Mouse (Mus musculus) ES-E14 (cell line): ENCODE measurements around the gene Sertad1. TPM values are rescaled to one million over a fixed set of nuclear protein-coding genes. Genes with fewer than 3 reads are reported as not detected.

Experiments used
- DNase-seq: peaks from one replicate; pipeline ENCODE4 v3.0.0-alpha.2; 2013; ENCODE audit warnings: low read depth, low spot score
- H3K27ac ChIP-seq: 2 replicates; pipeline ENCODE4 v1.5.1; 2012; ENCODE audit warnings: low read depth, mild to moderate bottlenecking, low read length, moderate library complexity, mixed read lengths; ENCODE audit not compliant: poor library complexity, insufficient read depth, severe bottlenecking
- H3K36me3 ChIP-seq: 2 replicates; pipeline ENCODE4 v1.6.1; 2012; ENCODE audit warnings: mild to moderate bottlenecking, low read length, moderate library complexity, mixed read lengths; ENCODE audit not compliant: control insufficient read depth, poor library complexity, insufficient read depth, severe bottlenecking
- H3K4me1 ChIP-seq, 2 experiments: fragments of 150-350 bp in 1 of 2; sonication (generic) in 1 of 2; 2 replicates each; pipeline ENCODE4 v1.6.1; 2012; ENCODE audit warnings: low read length in 2 of 2, mild to moderate bottlenecking in 1 of 2, mixed read lengths in 1 of 2; ENCODE audit not compliant: control insufficient read depth in 2 of 2, insufficient read depth in 2 of 2, poor library complexity in 1 of 2
- H3K4me3 ChIP-seq, 2 experiments: fragments of 150-350 bp in 1 of 2; sonication (generic) in 1 of 2; 2 replicates each; pipeline ENCODE4 v1.5.1; 2012; ENCODE audit warnings: low read length in 2 of 2, low read depth in 1 of 2, mild to moderate bottlenecking in 1 of 2, mixed read lengths in 1 of 2; ENCODE audit not compliant: insufficient read depth in 1 of 2, poor library complexity in 1 of 2, severe bottlenecking in 1 of 2
- H3K9ac ChIP-seq: 2 replicates; pipeline ENCODE4 v1.6.1; 2012; ENCODE audit warnings: low read depth, mild to moderate bottlenecking, low read length, mixed read lengths; ENCODE audit not compliant: poor library complexity, insufficient read depth, severe bottlenecking
- H3K9me3 ChIP-seq: fragments of 150-350 bp; sonication (generic); 2 replicates; pipeline ENCODE4 v1.6.1; 2012; ENCODE audit warnings: low read depth, mild to moderate bottlenecking, low read length; ENCODE audit not compliant: control insufficient read depth, insufficient read depth
- CHD2 ChIP-seq: IDR thresholded peaks from 2 replicates; pipeline ENCODE4 v1.6.1; 2014; ENCODE audit warnings: mild to moderate bottlenecking, low read depth, low read length, inconsistent platforms
- HCFC1 ChIP-seq: IDR thresholded peaks from 2 replicates; pipeline ENCODE4 v1.6.1; 2012; ENCODE audit warnings: low read length, inconsistent platforms, borderline replicate concordance; ENCODE audit not compliant: insufficient read depth
- MAFK ChIP-seq: IDR thresholded peaks from 2 replicates; pipeline ENCODE4 v1.6.1; 2014; ENCODE audit warnings: mild to moderate bottlenecking, low read depth, low read length, inconsistent platforms; ENCODE audit not compliant: insufficient read depth
- ZC3H11A ChIP-seq: IDR thresholded peaks from 2 replicates; pipeline ENCODE4 v1.6.1; 2012; ENCODE audit warnings: low read depth, mild to moderate bottlenecking, inconsistent platforms, low read length, borderline replicate concordance
- ZNF384 ChIP-seq: IDR thresholded peaks from 2 replicates; pipeline ENCODE4 v1.6.1; 2012; ENCODE audit warnings: low read depth, low read length, inconsistent platforms
- in situ Hi-C, 2 experiments: fragments of 600-800 bp; cut with MboI; formaldehyde crosslinking; loops; one replicate each; pipeline ENCODE4 v1.15.1; 2025; ENCODE audit warnings: low sequenced_read_pairs in 2 of 2, inconsistent platforms in 1 of 2; ENCODE audit not compliant: unreplicated experiment in 2 of 2
- total RNA-seq: library from RNA; depleted of rRNA; stranded (reverse); fragments of 300-350 nt; gene quantifications from 2 replicates; pipeline ENCODE4 v1.2.3, GENCODE M21; 2012

Sertad1 gene
- total RNA-seq, 1 experiment: 25.1 TPM

DNA sequence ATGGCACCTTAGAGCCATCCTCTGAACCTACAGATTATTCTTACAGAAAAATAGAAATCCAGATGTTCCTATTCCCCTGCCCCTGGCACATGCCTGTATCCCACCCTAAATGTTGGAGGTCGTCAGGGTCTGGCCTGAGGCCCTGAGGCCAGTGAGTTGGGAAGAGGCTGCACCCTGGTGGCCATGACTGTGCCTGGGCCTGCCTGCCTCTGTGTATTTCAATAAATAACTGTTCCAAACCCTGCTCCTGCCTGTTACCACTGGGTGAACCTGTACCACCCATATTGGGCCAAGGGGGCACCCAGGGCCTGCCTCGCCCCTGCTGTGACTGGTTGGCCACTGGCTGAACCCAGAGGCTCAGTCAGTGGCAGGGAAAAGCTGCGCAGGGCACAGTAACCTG, 44.2 kb downstream of the Sertad1 start:
- Histone ChIP-seq H3K4me1 (peaks cover 0 to 9% of the 10 kb centered on the region in 2 experiments; a peak in 1 of 4 replicates), H3K9me3 (no peaks in the 10 kb centered on the region), H3K36me3 (peaks cover 24% of the 10 kb centered on the region; the same call in 1 of the 2 replicates), H3K9ac (no peak overlapping the region), H3K4me3 (no peak overlapping the region), H3K27ac (no peak overlapping the region)
- in situ Hi-C loops: no loop called here
- TF ChIP-seq ZNF384 (no peak), MAFK (no peak), CHD2 (no peak)
- no peak for DNase-seq

DNA sequence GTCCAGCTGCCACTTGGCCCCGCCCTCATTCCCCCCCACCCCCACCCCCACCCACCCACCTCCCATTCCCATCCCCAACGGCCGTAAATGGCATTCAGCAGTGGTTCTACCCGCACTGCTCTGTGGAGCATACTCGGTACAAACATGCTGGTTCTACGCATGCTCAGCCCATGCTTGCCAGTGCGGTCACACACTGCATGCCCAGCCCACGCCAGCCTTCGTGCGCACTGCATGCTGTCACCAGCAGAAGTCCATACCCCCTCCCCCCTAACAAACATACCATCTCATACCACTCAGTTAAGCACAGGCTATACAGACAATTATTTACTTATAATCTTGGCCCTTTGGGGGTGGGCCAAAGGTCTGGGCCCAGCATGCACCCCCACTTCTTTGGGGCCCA, 45.0 kb downstream of the Sertad1 start:
- TF ChIP-seq MAFK (no peak), ZC3H11A (no peak), ZNF384 (no peak), CHD2 (no peak), HCFC1 (no peak)
- Histone ChIP-seq H3K4me1 (peaks cover 0 to 7% of the 10 kb centered on the region in 2 experiments; a peak in 1 of 4 replicates), H3K9me3 (no peaks in the 10 kb centered on the region), H3K36me3 (peaks cover 30% of the 10 kb centered on the region; the same call in 1 of the 2 replicates), H3K9ac (no peak overlapping the region), H3K4me3 (no peak overlapping the region), H3K27ac (no peak overlapping the region)
- in situ Hi-C loops: no loop called here
- DNase-seq: no peak

DNA sequence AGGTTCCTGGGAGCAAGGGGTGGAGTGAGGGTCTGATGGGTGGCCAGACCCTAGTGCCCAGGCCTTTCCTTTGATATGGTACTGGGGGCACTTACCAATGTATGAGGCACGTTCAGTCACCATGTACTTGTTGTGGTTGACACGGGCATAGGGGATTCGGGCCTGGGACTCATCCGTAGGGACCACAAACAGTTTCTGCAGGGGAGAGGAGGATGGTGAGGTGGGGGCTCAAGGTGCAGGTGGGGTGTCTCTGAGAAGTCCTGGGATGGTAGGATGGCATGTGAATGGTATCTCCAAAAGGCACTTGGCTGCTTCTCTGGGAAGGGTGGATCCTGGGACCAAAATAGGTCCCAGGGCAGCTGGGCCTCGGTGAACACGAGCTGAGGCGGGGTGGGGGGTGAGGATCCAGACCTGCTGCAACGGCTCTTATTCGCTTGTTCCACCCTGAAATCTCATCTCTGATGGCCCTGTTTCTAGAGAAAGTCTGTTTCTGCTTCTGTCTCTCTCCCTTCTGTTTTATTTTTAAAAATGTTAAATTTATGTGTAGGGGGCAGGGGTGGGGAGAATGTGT, 45.9 kb downstream of the Sertad1 start:
- Histone ChIP-seq H3K27ac (no peak overlapping the region), H3K9me3 (no peaks in the 10 kb centered on the region), H3K9ac (no peak overlapping the region), H3K36me3 (peaks cover 35% of the 10 kb centered on the region; the same call in 1 of the 2 replicates), H3K4me1 (peaks cover 0 to 8% of the 10 kb centered on the region in 2 experiments; a peak in 2 of 4 replicates), H3K4me3 (no peak overlapping the region)
- in situ Hi-C loops: no loop called here
- TF ChIP-seq CHD2 (no peak), HCFC1 (no peak), ZNF384 (no peak), ZC3H11A (no peak), MAFK (no peak)
- DNase-seq: no peak

DNA sequence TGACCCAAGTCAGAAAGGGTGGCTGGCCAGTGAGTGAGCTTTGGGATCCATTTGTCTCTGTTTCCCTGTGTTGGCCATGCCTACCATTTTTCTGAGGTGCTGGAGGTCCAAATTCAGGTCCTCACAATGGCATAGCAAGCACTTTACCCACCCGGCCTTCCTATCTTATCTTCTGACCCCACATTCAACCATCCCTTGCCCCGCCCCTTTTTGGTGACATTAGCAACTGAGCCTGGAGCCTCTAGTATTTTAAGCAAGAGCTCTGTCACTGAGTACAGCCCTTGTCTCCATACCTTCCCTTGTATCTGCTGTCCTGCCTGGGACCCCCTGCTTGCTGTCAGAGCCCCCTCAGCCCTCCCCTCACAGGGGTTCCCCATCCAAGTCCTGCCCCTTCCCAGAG, 48.7 kb downstream of the Sertad1 start:
- Histone ChIP-seq H3K4me1 (peaks cover 0 to 10% of the 10 kb centered on the region in 2 experiments; a peak in 2 of 4 replicates), H3K9ac (no peak overlapping the region), H3K9me3 (no peaks in the 10 kb centered on the region), H3K36me3 (peaks cover 46% of the 10 kb centered on the region; the same call in 1 of the 2 replicates), H3K27ac (no peak overlapping the region), H3K4me3 (no peak overlapping the region)
- TF ChIP-seq ZC3H11A (no peak), HCFC1 (no peak), ZNF384 (no peak), MAFK (no peak)
- in situ Hi-C loops: no loop called here
- no peak for DNase-seq

DNA sequence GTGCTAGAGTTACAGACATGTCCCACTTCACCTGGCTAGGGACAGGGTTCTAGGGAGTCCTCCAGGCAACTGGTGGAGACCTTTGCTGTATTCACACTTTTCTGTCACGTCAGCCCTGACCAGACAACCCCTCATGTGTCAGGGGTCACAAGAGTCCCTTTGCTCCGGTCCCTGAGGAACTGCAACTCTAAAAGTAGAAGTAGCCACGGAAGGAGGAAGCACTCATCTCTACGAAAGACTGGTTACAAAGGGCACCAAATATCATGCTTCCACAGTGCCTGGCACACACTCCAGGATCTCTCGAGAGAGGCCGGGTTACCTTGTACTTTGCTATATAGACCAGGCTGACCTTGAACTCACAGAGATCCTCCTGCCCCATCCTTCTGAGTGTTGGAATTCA, 49.9 kb downstream of the Sertad1 start:
- peaks cover 0 to 12% of the 10 kb centered on the region in 2 experiments; a peak in 2 of 4 replicates for H3K4me1 ChIP-seq
- H3K9me3 ChIP-seq: no peaks in the 10 kb centered on the region
- no peak overlapping the region for H3K9ac ChIP-seq
- H3K4me3 ChIP-seq: no peak overlapping the region
- TF ChIP-seq HCFC1 (no peak), ZC3H11A (no peak), CHD2 (no peak), MAFK (no peak), ZNF384 (no peak)
- no peak for DNase-seq
- H3K27ac ChIP-seq: no peak overlapping the region
- peaks cover 51% of the 10 kb centered on the region; the same call in 1 of the 2 replicates for H3K36me3 ChIP-seq
- in situ Hi-C loops: no loop called here
